Mouse (Mus musculus): ENCODE results near the gene Mrps2. TPM values are rescaled to one million over a fixed set of nuclear protein-coding genes. Genes with fewer than 3 reads are reported as not detected.
A peak's percentile ranks its signal among the peaks of the same experiment; 100 is the strongest.

Gene Mrps2
- polyA plus RNA-seq, 1 experiment, result 43.2 TPM

DNA sequence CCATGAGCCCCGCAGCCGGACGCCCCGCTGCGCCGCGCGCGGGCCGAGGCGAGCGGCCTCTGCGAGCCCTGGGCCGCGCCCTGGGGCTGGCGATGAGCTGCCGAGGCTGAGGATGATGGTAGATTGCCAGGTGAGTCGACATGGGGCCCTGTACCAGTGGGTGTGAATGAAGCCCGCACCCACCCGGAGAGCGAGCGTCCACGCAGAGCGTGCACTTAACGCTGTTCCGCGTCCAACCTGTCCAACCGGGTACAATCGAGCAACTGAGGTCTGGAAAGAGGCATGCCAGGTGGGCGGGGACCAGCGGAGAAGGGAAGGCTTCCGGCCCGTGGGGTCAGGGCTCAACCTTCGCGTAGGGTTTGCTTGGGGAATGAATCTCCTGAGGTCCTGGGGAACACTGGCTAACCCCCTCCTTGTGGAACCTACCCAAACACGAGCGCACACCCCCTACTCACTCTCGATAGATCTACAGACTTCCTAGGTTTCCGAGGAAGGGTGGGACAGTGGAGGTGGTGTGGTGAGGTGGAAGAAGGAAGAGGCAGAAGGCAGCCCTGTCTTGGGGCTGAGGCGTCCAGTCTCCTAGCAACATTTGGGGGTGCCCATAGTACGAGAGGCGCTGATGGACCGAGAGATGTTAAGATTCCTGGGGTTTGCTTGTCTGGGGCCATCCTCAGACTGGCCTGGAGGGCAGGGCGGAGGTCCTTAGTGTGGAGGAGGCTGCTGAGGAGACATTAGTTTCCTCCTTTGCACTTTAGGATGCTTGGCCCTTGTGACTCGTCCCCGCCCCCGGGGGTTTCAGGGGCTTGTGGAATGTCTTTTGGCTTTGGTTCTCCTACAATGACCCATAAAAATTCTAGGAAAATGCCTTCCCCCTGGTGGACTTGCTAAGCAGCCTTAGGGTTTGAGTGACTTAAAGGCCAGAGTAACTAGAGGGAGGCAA lies 45.8 kb downstream of the Mrps2 start:
- H3K4me3 ChIP-seq (replicated peaks; ENCODE audit: insufficient read depth, low read depth, low read length), result peak overlapping the region; percentile 57
- H3K4me1 ChIP-seq (ENCODE audit: control insufficient read depth, insufficient read depth, low read length), result peaks cover 20% of the 10 kb centered on the region
- DNase-seq, result peak; percentile 62 to 69
- WGBS, result 4% methylated on average over 47 of the region's 47 CpGs
- no peaks in the 10 kb centered on the region for H3K27me3 ChIP-seq (ENCODE audit: control insufficient read depth, insufficient read depth, low read length)
- peak overlapping the region; percentile 79 for H3K27ac ChIP-seq (ENCODE audit: insufficient read depth, low read length)
- TF ChIP-seq CTCF (IDR thresholded peaks at IDR 0.05; ENCODE audit: borderline replicate concordance, insufficient read depth, low read depth, low read length) (no peak), POLR2A (IDR thresholded peaks at IDR 0.05; ENCODE audit: borderline replicate concordance, insufficient read depth, low read length) (no peak)

- TF ChIP-seq POLR2A (IDR thresholded peaks at IDR 0.05; ENCODE audit: borderline replicate concordance, insufficient read depth, low read length) (no peak), CTCF (IDR thresholded peaks at IDR 0.05; ENCODE audit: borderline replicate concordance, insufficient read depth, low read depth, low read length) (peak; percentile 93)
- Histone ChIP-seq H3K4me1 (ENCODE audit: control insufficient read depth, insufficient read depth, low read length) (peaks cover 20% of the 10 kb centered on the region), H3K27me3 (ENCODE audit: control insufficient read depth, insufficient read depth, low read length) (no peaks in the 10 kb centered on the region), H3K4me3 (replicated peaks; ENCODE audit: insufficient read depth, low read depth, low read length) (peak overlapping the region; percentile 57), H3K27ac (ENCODE audit: insufficient read depth, low read length) (no peak overlapping the region)
- peak; percentile 81 to 91 for DNase-seq
- 8% methylated on average over 5 of the region's 5 CpGs for WGBS
These were observed 46.6 kb downstream of the Mrps2 start for GRCm38 (mm10) chr2:28514489-28514888.

DNA sequence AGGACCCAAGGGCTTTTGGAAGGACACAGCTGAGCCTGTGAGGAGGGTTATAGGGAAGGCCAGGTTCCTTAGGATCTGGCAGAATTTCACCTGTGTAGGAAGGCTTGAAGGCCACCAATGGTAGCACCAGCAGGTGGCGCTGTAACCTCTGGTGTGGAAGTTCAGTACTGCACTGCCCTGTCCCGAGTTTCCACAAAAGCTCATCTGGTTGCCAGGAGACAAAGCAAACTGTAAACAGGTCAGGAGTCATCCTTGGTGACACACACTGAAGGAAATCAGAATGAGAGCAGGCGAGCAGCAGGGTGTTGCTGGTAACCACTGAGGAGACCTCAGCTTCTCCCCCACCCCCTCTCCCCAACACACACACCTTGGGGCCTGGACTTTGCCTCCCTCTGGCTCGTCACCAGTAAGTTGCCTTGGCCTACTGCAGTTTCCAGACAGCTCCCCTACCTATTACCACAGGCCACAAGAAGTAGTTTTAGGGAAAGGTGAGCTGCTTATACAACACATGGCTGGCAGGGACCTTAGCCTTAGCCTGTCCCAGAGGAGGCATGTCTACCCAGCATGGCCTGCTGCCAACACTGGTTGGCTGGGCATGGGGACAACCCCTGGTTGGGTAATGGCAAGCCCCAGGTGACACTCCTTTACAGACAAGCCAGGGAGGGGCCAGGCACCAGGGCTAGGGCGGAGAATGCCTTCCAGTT lies 49.5 kb downstream of the Mrps2 start:
- DNase-seq, result peak; percentile 68 to 78
- Histone ChIP-seq H3K27ac (ENCODE audit: insufficient read depth, low read length) (no peak overlapping the region), H3K4me1 (ENCODE audit: control insufficient read depth, insufficient read depth, low read length) (peaks cover 44% of the 10 kb centered on the region), H3K4me3 (replicated peaks; ENCODE audit: insufficient read depth, low read depth, low read length) (no peak overlapping the region), H3K27me3 (ENCODE audit: control insufficient read depth, insufficient read depth, low read length) (no peaks in the 10 kb centered on the region)
- WGBS, result 50% methylated on average over 5 of the region's 5 CpGs
- peak; percentile 90 for TF ChIP-seq CTCF (IDR thresholded peaks at IDR 0.05; ENCODE audit: borderline replicate concordance, insufficient read depth, low read depth, low read length)
- TF ChIP-seq POLR2A (IDR thresholded peaks at IDR 0.05; ENCODE audit: borderline replicate concordance, insufficient read depth, low read length), result no peak

GRCm38 (mm10) chr2:28518231-28518630 lies 50.4 kb downstream of the Mrps2 start:
- DNase-seq, result no peak
- no peaks in the 10 kb centered on the region for H3K27me3 ChIP-seq (ENCODE audit: control insufficient read depth, insufficient read depth, low read length)
- no peak overlapping the region for H3K4me3 ChIP-seq (replicated peaks; ENCODE audit: insufficient read depth, low read depth, low read length)
- peaks cover 48% of the 10 kb centered on the region for H3K4me1 ChIP-seq (ENCODE audit: control insufficient read depth, insufficient read depth, low read length)
- WGBS, result 33% methylated on average over 2 of the region's 2 CpGs
- no peak overlapping the region for H3K27ac ChIP-seq (ENCODE audit: insufficient read depth, low read length)
- no peak for TF ChIP-seq CTCF (IDR thresholded peaks at IDR 0.05; ENCODE audit: borderline replicate concordance, insufficient read depth, low read depth, low read length)
- no peak for TF ChIP-seq POLR2A (IDR thresholded peaks at IDR 0.05; ENCODE audit: borderline replicate concordance, insufficient read depth, low read length)

GRCm38 (mm10) chr2:28520581-28520980 lies 52.7 kb downstream of the Mrps2 start:
- 5% methylated on average over 5 of the region's 5 CpGs for WGBS
- peaks cover 61% of the 10 kb centered on the region for H3K4me1 ChIP-seq (ENCODE audit: control insufficient read depth, insufficient read depth, low read length)
- peak overlapping the region; percentile 86 for H3K27ac ChIP-seq (ENCODE audit: insufficient read depth, low read length)

More at GRCm38 (mm10) chr2:28520581-28520980, 52.7 kb downstream of the Mrps2 start:
- DNase-seq, result peak; percentile 75 to 82
- TF ChIP-seq CTCF (IDR thresholded peaks at IDR 0.05; ENCODE audit: borderline replicate concordance, insufficient read depth, low read depth, low read length), result no peak
- TF ChIP-seq POLR2A (IDR thresholded peaks at IDR 0.05; ENCODE audit: borderline replicate concordance, insufficient read depth, low read length), result no peak
- H3K27me3 ChIP-seq (ENCODE audit: control insufficient read depth, insufficient read depth, low read length), result no peaks in the 10 kb centered on the region
- no peak overlapping the region for H3K4me3 ChIP-seq (replicated peaks; ENCODE audit: insufficient read depth, low read depth, low read length)

Other genes starting within 250 kb of the Mrps2 start
- 11.5 and 12.4 TPM in 2 replicates for gene Ppp1r26, start 21.3 kb upstream of the Mrps2 start, polyA plus RNA-seq (2012; rRNA removed)
- gene 1700007K13Rik, start 1.7 kb upstream of the Mrps2 start, polyA plus RNA-seq (2012; rRNA removed), result 4.0 TPM in 2 replicates
- 1.1 and 1.5 TPM in 2 replicates for gene Gbgt1, start 28.8 kb downstream of the Mrps2 start, polyA plus RNA-seq (2012; rRNA removed)
- 0.48 TPM in 1 of 2 replicates, not detected in the other for gene Gm10134, start 38.0 kb downstream of the Mrps2 start, polyA plus RNA-seq (2012; rRNA removed)
- gene Ralgds, start 45.1 kb downstream of the Mrps2 start, polyA plus RNA-seq (2012; rRNA removed), result 133 and 151 TPM in 2 replicates
- gene Cel, start 95.3 kb downstream of the Mrps2 start, polyA plus RNA-seq (2012; rRNA removed), result 0.10 TPM in 2 replicates
- 32.4 and 32.6 TPM in 2 replicates for gene Gtf3c5, start 115.7 kb downstream of the Mrps2 start, polyA plus RNA-seq (2012; rRNA removed)
- 0.18 TPM in 1 of 2 replicates, not detected in the other for gene Gfi1b, start 153.9 kb downstream of the Mrps2 start, polyA plus RNA-seq (2012; rRNA removed)
- 34.4 and 34.9 TPM in 2 replicates for gene Tsc1, start 173.2 kb downstream of the Mrps2 start, polyA plus RNA-seq (2012; rRNA removed)
- 0.61 and 1.5 TPM in 2 replicates for gene Spaca9, start 231.7 kb downstream of the Mrps2 start, polyA plus RNA-seq (2012; rRNA removed)
- gene Ak8, start 232.1 kb downstream of the Mrps2 start, polyA plus RNA-seq (2012; rRNA removed), result 0.70 and 0.98 TPM in 2 replicates

Data from cerebellum, adult 2 months (tissue).